Comparison of ENCODE assay signal across 8 mouse cellular contexts in genomic region chr11:23497335-23497717, GRCm38 (mm10). TPM values are rescaled to one million over a fixed set of nuclear protein-coding genes. Genes with fewer than 3 reads are reported as not detected.
DNase-seq lines count a peak whose midpoint lies in the region; ATAC-seq lines count a peak whose summit lies in the region.

No protein-coding gene starts in this region.

- ATAC-seq in erythroblast, adult 5-6 weeks (replicated peaks; ENCODE audit: low FRiP score, poor library complexity, severe bottlenecking) = peak; percentile 43
- peak; percentile 35 to 38; a peak in 3 of 4 replicates for ATAC-seq in hematopoietic stem cell, adult 5-6 weeks (replicated peaks in 1 of 2; ENCODE audit: insufficient read depth in 1 of 2, low FRiP score in 2 of 2, low TSS enrichment in 1 of 2, low read depth in 1 of 2, poor library complexity in 2 of 2, severe bottlenecking in 2 of 2)

- peak; percentile 61 to 72 for DNase-seq in cerebellum, adult 18-20 months
- DNase-seq in cerebellum, adult 11-12 months = no peak
- DNase-seq in adipocyte (ENCODE audit: low spot score) = peak; percentile 80
- peak; percentile 63 to 64 for DNase-seq in left cerebral cortex, adult 18-20 months (ENCODE audit: low spot score in 2 of 2)
- DNase-seq in lung, postnatal 25 days (ENCODE audit: low spot score) = peak; percentile 49
- DNase-seq in right cerebral cortex, adult 18-20 months = peak; percentile 68

RNA-seq across cellular contexts. Expression of gene Ahsa2, which starts 0.5 kb away (rescaled TPM):
- total RNA-seq in erythroblast, adult 5-6 weeks (2015; ENCODE audit: low replicate concordance) = 9.2 and 16.1 TPM in 2 replicates
- 12.9 and 15.8 TPM in 2 replicates for total RNA-seq in erythroblast, adult 5-6 weeks (2017; ENCODE audit: low replicate concordance)
- total RNA-seq in hematopoietic stem cell, adult 5-6 weeks (2017) = 47.5 and 54.9 TPM in 2 replicates
- total RNA-seq in left cerebral cortex, adult 18-20 months (2021) = 10 to 100 TPM; 46.0 to 47.0 TPM

RNA-seq across cellular contexts. Expression of gene 1700093K21Rik, which starts 23.6 kb away (rescaled TPM):
- total RNA-seq in erythroblast, adult 5-6 weeks (2015; ENCODE audit: low replicate concordance) = not detected in 2 replicates
- total RNA-seq in erythroblast, adult 5-6 weeks (2017; ENCODE audit: low replicate concordance) = not detected in 2 replicates
- 2.5 TPM in 1 of 2 replicates, not detected in the other for total RNA-seq in hematopoietic stem cell, adult 5-6 weeks (2017)
- not detected for total RNA-seq in left cerebral cortex, adult 18-20 months (2021)
